Mouse (Mus musculus) stomach, embryonic 16.5 days (tissue): Measurements from ENCODE around the gene Tnip3. TPM values are rescaled to one million over a fixed set of nuclear protein-coding genes. Genes with fewer than 3 reads are reported as not detected.

Source experiments
- ATAC-seq: fragments of 200-750 bp; cut with Nextera tagmentation; 2 replicates; pipeline ENCODE4 v1.8.0; 2017; ENCODE audit warnings: moderate number of reproducible peaks, moderate TSS enrichment; ENCODE audit not compliant: insufficient read depth, low FRiP score
- H3K27ac ChIP-seq: fragments of 300-500 bp; sonication (generic); 2 replicates; pipeline ENCODE4 v1.5.1; 2014; ENCODE audit warnings: low read length
- H3K27me3 ChIP-seq: fragments of 300-500 bp; sonication (generic); 2 replicates; pipeline ENCODE4 v1.6.1; 2014; ENCODE audit warnings: low read length, control low read depth, mixed read lengths; ENCODE audit not compliant: control insufficient read depth, insufficient read depth
- H3K36me3 ChIP-seq: fragments of 300-500 bp; sonication (generic); 2 replicates; pipeline ENCODE4 v1.6.1; 2014; ENCODE audit warnings: low read length; ENCODE audit not compliant: control insufficient read depth, insufficient read depth
- H3K4me1 ChIP-seq: fragments of 300-500 bp; sonication (generic); 2 replicates; pipeline ENCODE4 v1.6.1; 2014; ENCODE audit warnings: low read length, control low read depth, mixed read lengths; ENCODE audit not compliant: control insufficient read depth, insufficient read depth
- H3K4me2 ChIP-seq: fragments of 300-500 bp; sonication (generic); 2 replicates; pipeline ENCODE4 v1.6.1; 2014; ENCODE audit warnings: low read depth, low read length, mixed read lengths
- H3K4me3 ChIP-seq: fragments of 300-500 bp; sonication (generic); replicated peaks from 2 replicates; pipeline ENCODE4 v1.5.1; 2014; ENCODE audit warnings: mild to moderate bottlenecking, low read length
- H3K9ac ChIP-seq: fragments of 300-500 bp; sonication (generic); 2 replicates; pipeline ENCODE4 v1.6.1; 2014; ENCODE audit warnings: low read length
- H3K9me3 ChIP-seq: fragments of 300-500 bp; sonication (generic); replicated peaks from 2 replicates; pipeline ENCODE4 v1.6.1; 2016; ENCODE audit warnings: low read length, control low read depth; ENCODE audit not compliant: control insufficient read depth
- WGBS: fragments of 180-500 bp; shearing (Covaris S2); extraction: QIAGEN DNeasy Blood & Tissue Kit; methylation state at CpG from one replicate; pipeline ENCODE4 v1.1.7; 2014; 5-methylcytosine and 5-hydroxymethylcytosine counted together
- polyA plus RNA-seq: library from polyadenylated mRNA; unstranded; fragments of >200 nt; fragmentation: Nextera tagmentation; extraction: Ambion mirVana; gene quantifications from 2 replicates; pipeline ENCODE4 v1.2.1, GENCODE M21; 2015

Gene Tnip3
- polyA plus RNA-seq, 1 experiment from 2014 or later, result 0.22 TPM

DNA sequence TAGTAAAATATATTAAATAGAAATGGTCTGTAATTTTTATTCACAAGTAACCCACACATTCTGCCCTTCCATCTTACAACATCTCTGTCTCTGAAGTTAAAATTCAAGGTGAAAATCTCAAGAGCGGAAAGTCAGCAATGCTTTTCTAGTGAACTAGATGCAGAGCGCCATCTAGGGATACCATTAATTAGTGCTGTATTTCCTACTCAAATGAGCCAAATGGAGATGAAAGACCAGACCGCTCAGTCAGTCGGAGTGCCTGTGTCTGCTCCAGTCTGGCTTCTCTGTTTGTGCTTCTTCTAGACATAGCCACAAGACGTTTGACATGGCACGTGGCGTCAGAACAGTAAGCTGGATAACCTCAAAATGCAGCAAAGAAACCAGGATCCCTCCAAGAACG is 44.6 kb downstream of the Tnip3 start:
- H3K4me2 ChIP-seq, result no peak overlapping the region
- whole genome bisulfite sequencing, result 28% methylated on average over 8 of the region's 8 CpGs
- H3K9me3 ChIP-seq, result no peaks in the 10 kb centered on the region
- ATAC-seq, result no peak
- no peaks in the 10 kb centered on the region for H3K4me1 ChIP-seq
- no peaks in the 10 kb centered on the region for H3K27me3 ChIP-seq
- H3K27ac ChIP-seq, result no peak overlapping the region
- no peak overlapping the region for H3K4me3 ChIP-seq
- no peaks in the 10 kb centered on the region for H3K36me3 ChIP-seq
- H3K9ac ChIP-seq, result no peak overlapping the region

DNA sequence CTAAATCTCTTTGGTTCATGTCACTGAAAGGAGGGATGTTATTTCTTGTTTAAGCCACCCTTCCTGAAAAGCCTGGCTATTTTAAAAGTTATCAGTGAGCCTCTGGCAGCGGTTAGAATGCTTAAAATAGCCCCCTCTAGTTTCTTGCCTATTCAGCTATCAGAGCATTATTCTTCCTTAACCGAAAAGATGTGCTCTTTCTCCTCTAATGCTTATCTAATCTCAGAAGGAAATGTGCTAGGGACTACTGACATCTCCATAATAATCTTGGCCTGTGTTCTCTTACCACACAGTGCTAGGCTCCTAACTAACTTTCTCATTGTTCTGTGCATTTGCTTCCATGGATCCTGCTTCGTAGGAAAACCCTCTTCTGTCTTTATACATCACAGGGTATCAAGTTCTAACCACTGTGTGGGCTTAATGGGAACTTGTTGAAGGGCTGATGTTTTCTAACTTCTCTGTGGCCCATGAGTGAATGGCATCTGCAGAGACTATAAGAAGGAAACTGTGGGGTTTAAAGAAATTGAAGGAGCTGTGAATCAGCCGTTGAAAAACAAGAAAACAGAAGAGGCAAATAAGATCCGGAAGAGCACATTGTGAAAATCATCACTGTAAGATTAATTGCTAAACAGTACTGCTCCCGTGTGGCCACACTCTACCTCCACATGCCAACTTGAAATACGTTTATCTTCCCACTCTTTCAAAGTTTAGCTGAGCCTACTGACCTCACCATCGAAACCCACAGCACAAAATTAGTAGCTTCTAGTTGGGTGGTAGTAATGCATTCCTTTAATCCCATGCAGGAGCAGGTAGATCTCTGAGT is 53.2 kb downstream of the Tnip3 start:
- Histone ChIP-seq H3K4me2 (no peak overlapping the region), H3K9ac (no peak overlapping the region), H3K27me3 (no peaks in the 10 kb centered on the region), H3K9me3 (no peaks in the 10 kb centered on the region), H3K4me1 (no peaks in the 10 kb centered on the region), H3K36me3 (no peaks in the 10 kb centered on the region), H3K27ac (no peak overlapping the region), H3K4me3 (no peak overlapping the region)
- WGBS, result 55% methylated on average over 8 of the region's 8 CpGs
- ATAC-seq, result no peak

- Histone ChIP-seq H3K36me3 (no peaks in the 10 kb centered on the region), H3K4me1 (no peaks in the 10 kb centered on the region), H3K9me3 (no peaks in the 10 kb centered on the region), H3K4me3 (no peak overlapping the region), H3K4me2 (no peak overlapping the region), H3K27ac (no peak overlapping the region), H3K27me3 (no peaks in the 10 kb centered on the region), H3K9ac (no peak overlapping the region)
- 78% methylated on average over 4 of the region's 4 CpGs for WGBS
- ATAC-seq, result no peak
Measured at GRCm38 (mm10) chr6:65583029-65583428, 57.9 kb downstream of the Tnip3 start.

GRCm38 (mm10) chr6:65584870-65585332 is 59.8 kb downstream of the Tnip3 start:
- Histone ChIP-seq H3K4me1 (no peaks in the 10 kb centered on the region), H3K9me3 (no peaks in the 10 kb centered on the region), H3K36me3 (no peaks in the 10 kb centered on the region), H3K9ac (no peak overlapping the region), H3K27me3 (no peaks in the 10 kb centered on the region), H3K4me3 (no peak overlapping the region), H3K27ac (peak overlapping the region; percentile 34), H3K4me2 (peak overlapping the region; percentile 29; the same call in 1 of the 2 replicates)
- ATAC-seq, result no peak; the same call in 1 of the 2 replicates
- 33% methylated on average over 4 of the region's 4 CpGs for WGBS

DNA sequence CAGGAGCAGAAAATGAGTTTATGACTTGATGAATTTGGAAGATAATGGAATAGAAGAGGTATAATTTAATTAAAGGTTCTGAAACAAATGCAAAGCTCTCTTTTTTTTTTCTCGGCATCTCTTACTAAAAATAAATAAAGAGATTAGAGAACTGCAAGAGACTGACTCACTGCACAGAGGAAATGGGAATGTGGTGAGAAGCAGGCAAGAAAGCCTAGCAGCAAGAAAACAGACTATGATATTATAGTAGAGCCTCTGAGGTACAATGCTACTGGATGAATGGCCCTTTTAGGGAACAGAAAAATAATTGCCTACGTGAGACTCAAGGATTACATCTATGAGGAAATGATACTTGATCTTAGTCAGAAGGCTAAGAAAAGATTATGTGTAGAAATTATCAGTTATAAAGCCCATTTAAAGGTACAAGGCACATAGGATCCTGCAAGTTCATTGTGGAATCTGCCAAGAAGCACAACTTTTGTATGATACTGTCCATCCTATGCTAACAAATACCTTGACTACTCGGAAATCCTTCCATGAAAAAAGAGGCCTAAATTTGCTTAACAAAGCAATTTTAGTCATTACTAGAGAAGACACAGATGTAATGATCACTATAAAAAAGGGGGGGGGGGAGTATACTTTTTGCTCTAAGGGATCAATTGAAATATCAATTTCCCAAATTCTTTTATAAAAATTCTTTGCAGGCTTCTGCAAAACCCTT is 60.4 kb downstream of the Tnip3 start:
- no peaks in the 10 kb centered on the region for H3K9me3 ChIP-seq
- peak overlapping the region; percentile 29; the same call in 1 of the 2 replicates for H3K4me2 ChIP-seq
- H3K9ac ChIP-seq, result no peak overlapping the region
- no peaks in the 10 kb centered on the region for H3K27me3 ChIP-seq
- WGBS, result 58% methylated on average over 3 of the region's 3 CpGs
- no peaks in the 10 kb centered on the region for H3K36me3 ChIP-seq
- no peaks in the 10 kb centered on the region for H3K4me1 ChIP-seq
- peak overlapping the region; percentile 34 for H3K27ac ChIP-seq
- ATAC-seq, result no peak
- no peak overlapping the region for H3K4me3 ChIP-seq

- WGBS, result 81% methylated on average over 1 of the region's 1 CpGs
- ATAC-seq, result no peak
Measured at GRCm38 (mm10) chr6:65588847-65589246, 63.7 kb downstream of the Tnip3 start.

DNA sequence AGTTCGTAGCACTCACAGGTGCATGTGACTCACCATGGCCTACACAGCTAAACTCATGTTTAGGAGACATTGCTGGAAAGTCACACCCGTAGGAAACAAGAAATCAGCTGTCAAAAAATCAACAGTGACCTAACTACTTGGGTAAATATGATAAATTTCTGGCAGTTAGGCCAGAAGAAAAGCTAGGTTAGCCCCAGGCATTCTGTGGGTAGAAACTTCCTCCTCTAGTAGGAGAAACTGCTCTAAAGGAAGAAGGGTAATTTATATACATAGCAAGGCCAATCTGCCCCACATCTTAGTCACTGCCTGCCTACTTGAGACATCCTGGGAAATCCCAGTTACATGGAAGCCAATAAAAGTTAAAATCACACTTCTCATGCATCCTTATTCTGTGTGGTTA is 64.9 kb downstream of the Tnip3 start:
- no peaks in the 10 kb centered on the region for H3K27me3 ChIP-seq
- ATAC-seq, result peak; percentile 73; the same call in 1 of the 2 replicates
- H3K9ac ChIP-seq, result no peak overlapping the region
- H3K4me1 ChIP-seq, result no peaks in the 10 kb centered on the region
- H3K4me2 ChIP-seq, result no peak overlapping the region
- H3K27ac ChIP-seq, result peak overlapping the region; percentile 28
- no peak overlapping the region for H3K4me3 ChIP-seq
- no peaks in the 10 kb centered on the region for H3K36me3 ChIP-seq
- WGBS, result 51% methylated on average over 2 of the region's 2 CpGs
- H3K9me3 ChIP-seq, result no peaks in the 10 kb centered on the region

More at GRCm38 (mm10) chr6:65588847-65589246, 63.7 kb downstream of the Tnip3 start:
- H3K4me1 ChIP-seq, result no peaks in the 10 kb centered on the region
- no peak overlapping the region for H3K4me3 ChIP-seq
- H3K36me3 ChIP-seq, result no peaks in the 10 kb centered on the region
- no peaks in the 10 kb centered on the region for H3K27me3 ChIP-seq
- no peak overlapping the region for H3K4me2 ChIP-seq
- no peak overlapping the region for H3K9ac ChIP-seq
- no peaks in the 10 kb centered on the region for H3K9me3 ChIP-seq
- no peak overlapping the region for H3K27ac ChIP-seq

GRCm38 (mm10) chr6:65594171-65594570 is 69.1 kb downstream of the Tnip3 start:
- no peak overlapping the region for H3K4me3 ChIP-seq
- no peaks in the 10 kb centered on the region for H3K9me3 ChIP-seq
- no peak overlapping the region for H3K27ac ChIP-seq
- H3K27me3 ChIP-seq, result no peaks in the 10 kb centered on the region
- no peak overlapping the region for H3K9ac ChIP-seq
- no peaks in the 10 kb centered on the region for H3K4me1 ChIP-seq
- 71% methylated on average over 3 of the region's 3 CpGs for WGBS
- no peak for ATAC-seq
- no peak overlapping the region for H3K4me2 ChIP-seq
- no peaks in the 10 kb centered on the region for H3K36me3 ChIP-seq

GRCm38 (mm10) chr6:65595371-65595770 is 70.3 kb downstream of the Tnip3 start:
- H3K4me3 ChIP-seq, result no peak overlapping the region
- no peak overlapping the region for H3K9ac ChIP-seq
- H3K27me3 ChIP-seq, result no peaks in the 10 kb centered on the region
- H3K27ac ChIP-seq, result no peak overlapping the region
- no peak overlapping the region for H3K4me2 ChIP-seq
- 57% methylated on average over 1 of the region's 1 CpGs for WGBS
- H3K36me3 ChIP-seq, result no peaks in the 10 kb centered on the region
- H3K4me1 ChIP-seq, result no peaks in the 10 kb centered on the region
- no peaks in the 10 kb centered on the region for H3K9me3 ChIP-seq
- ATAC-seq, result no peak
